In the genomic region with DNA sequence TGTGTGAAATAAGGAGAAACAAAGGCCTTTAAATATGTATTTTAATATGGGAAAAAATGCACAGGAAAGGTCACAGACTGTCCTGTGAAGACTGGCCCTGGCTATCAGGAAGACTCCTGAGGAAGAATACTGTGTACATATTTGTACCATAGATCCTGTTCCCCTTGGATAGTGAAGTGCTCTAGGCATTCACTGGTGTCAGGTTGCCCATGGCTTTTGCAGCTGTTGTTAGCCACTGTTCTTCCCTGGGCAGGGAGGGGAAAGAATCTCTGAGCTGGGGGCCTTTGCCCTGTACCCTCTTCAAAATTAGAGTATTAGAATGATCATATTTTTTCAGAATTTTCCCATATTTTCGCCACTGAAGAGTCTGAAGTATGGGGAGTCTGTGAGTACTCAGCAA, we compare ENCODE assay signal across 17 mouse cellular contexts. TPM values are rescaled to one million over a fixed set of nuclear protein-coding genes. Genes with fewer than 3 reads are reported as not detected.
DNase-seq lines count a peak whose midpoint lies in the region; ATAC-seq and TF ChIP-seq lines count a peak whose summit lies in the region.
"Had no signal": no experiment of that assay in that cellular context is flagged by ENCODE, and none has a peak within 500 bp of the region (broad histone marks: within the 10 kb centered on the region; RNA-seq: fewer than 3 reads in every experiment).

No protein-coding gene starts in this region.

- 77% methylated on average over 1 of the region's 1 CpGs for WGBS in kidney, embryonic 14.5 days
- WGBS in hindbrain, embryonic 13.5 days, result 86% methylated on average over 1 of the region's 1 CpGs

- ATAC-seq in kidney, embryonic 14.5 days (ENCODE audit: low FRiP score, low TSS enrichment), result peak; percentile 52; the same call in 1 of the 2 replicates
- no peak for ATAC-seq in hindbrain, embryonic 13.5 days (ENCODE audit: low FRiP score)
- ATAC-seq: liver, embryonic 12.5 days; midbrain, embryonic 13.5 days had no signal

- no peak for TF ChIP-seq POLR2A in testis, adult 2 months (IDR thresholded peaks at IDR 0.05; ENCODE audit: control insufficient read depth, low read depth, low read length)
- no peak for TF ChIP-seq POLR2A in embryonic fibroblast, embryonic 13.5 days (IDR thresholded peaks at IDR 0.05; ENCODE audit: low read depth, low read length)

- no peak overlapping the region for H3K27ac ChIP-seq in kidney, embryonic 14.5 days (ENCODE audit: low read depth, low read length)
- H3K27ac ChIP-seq in testis, adult 2 months (ENCODE audit: control insufficient read depth, insufficient read depth, low read depth, low read length), result peak overlapping the region; percentile 17; the same call in 1 of the 2 replicates
- peak overlapping the region; percentile 55 for H3K27ac ChIP-seq in embryonic fibroblast, embryonic 13.5 days (ENCODE audit: insufficient read depth, low read length)
- H3K27ac ChIP-seq in hindbrain, embryonic 13.5 days, result no peak overlapping the region
- H3K27ac ChIP-seq: embryonic facial prominence, embryonic 12.5 days; hindbrain, embryonic 15.5 days; liver, embryonic 12.5 days; midbrain, embryonic 13.5 days; neural tube, embryonic 13.5 days had no signal

- TF ChIP-seq CTCF in testis, adult 2 months (IDR thresholded peaks at IDR 0.05; ENCODE audit: control insufficient read depth, insufficient read depth, insufficient replicate concordance, low read depth, low read length), result no peak
- no peak for TF ChIP-seq CTCF in embryonic fibroblast, embryonic 13.5 days (IDR thresholded peaks at IDR 0.05; ENCODE audit: borderline replicate concordance, insufficient read depth, low read length)

- no peaks in the 10 kb centered on the region for H3K4me1 ChIP-seq in kidney, embryonic 14.5 days (ENCODE audit: control insufficient read depth, insufficient read depth, low read length)
- no peaks in the 10 kb centered on the region for H3K4me1 ChIP-seq in testis, adult 2 months (ENCODE audit: control insufficient read depth, insufficient read depth, low read length)
- peaks cover 16% of the 10 kb centered on the region for H3K4me1 ChIP-seq in embryonic fibroblast, embryonic 13.5 days (ENCODE audit: control insufficient read depth, insufficient read depth, low read length)
- H3K4me1 ChIP-seq in hindbrain, embryonic 13.5 days (replicated peaks), result no peaks in the 10 kb centered on the region
- H3K4me1 ChIP-seq: embryonic facial prominence, embryonic 12.5 days; liver, embryonic 12.5 days; midbrain, embryonic 13.5 days had no signal

- no peak overlapping the region for H3K4me2 ChIP-seq in kidney, embryonic 14.5 days (replicated peaks; ENCODE audit: low read depth, low read length)
- no peak overlapping the region for H3K4me2 ChIP-seq in hindbrain, embryonic 13.5 days
- H3K4me2 ChIP-seq: embryonic facial prominence, embryonic 12.5 days; heart, embryonic 11.5 days; hindbrain, embryonic 15.5 days; intestine, embryonic 15.5 days; liver, embryonic 12.5 days; lung, embryonic 15.5 days; midbrain, embryonic 13.5 days; neural tube, embryonic 13.5 days had no signal

- no peaks in the 10 kb centered on the region for H3K27me3 ChIP-seq in kidney, embryonic 14.5 days (ENCODE audit: control insufficient read depth, insufficient read depth, low read length)
- no peaks in the 10 kb centered on the region for H3K27me3 ChIP-seq in testis, adult 2 months (ENCODE audit: control insufficient read depth, insufficient read depth, low read length)
- H3K27me3 ChIP-seq in hindbrain, embryonic 13.5 days, result no peaks in the 10 kb centered on the region
- H3K27me3 ChIP-seq: embryonic facial prominence, embryonic 12.5 days; hindbrain, embryonic 15.5 days; intestine, embryonic 15.5 days; liver, embryonic 12.5 days; lung, embryonic 15.5 days; midbrain, embryonic 13.5 days; neural tube, embryonic 13.5 days; Patski had no signal

- no peak for DNase-seq in kidney, adult 9 months
- DNase-seq in testis, postnatal 14 days (ENCODE audit: low spot score), result no peak
- DNase-seq in ovary, postnatal 10 days (ENCODE audit: low spot score), result no peak
- DNase-seq: spleen, adult 18-20 months had no signal

- no peaks in the 10 kb centered on the region for H3K36me3 ChIP-seq in kidney, embryonic 14.5 days (ENCODE audit: control insufficient read depth, insufficient read depth, low read length)
- no peaks in the 10 kb centered on the region for H3K36me3 ChIP-seq in testis, adult 2 months (ENCODE audit: control insufficient read depth, insufficient read depth, low read length)
- no peaks in the 10 kb centered on the region for H3K36me3 ChIP-seq in hindbrain, embryonic 13.5 days
- H3K36me3 ChIP-seq: embryonic facial prominence, embryonic 12.5 days; hindbrain, embryonic 15.5 days; intestine, embryonic 15.5 days; liver, embryonic 12.5 days; lung, embryonic 15.5 days; midbrain, embryonic 13.5 days; neural tube, embryonic 13.5 days had no signal

- H3K4me3 ChIP-seq in kidney, embryonic 14.5 days (ENCODE audit: low read length), result no peak overlapping the region
- no peak overlapping the region for H3K4me3 ChIP-seq in testis, adult 2 months (ENCODE audit: control insufficient read depth, low read depth, low read length)
- no peak overlapping the region for H3K4me3 ChIP-seq in embryonic fibroblast, embryonic 13.5 days (ENCODE audit: insufficient read depth, low read length)
- H3K4me3 ChIP-seq in hindbrain, embryonic 13.5 days, result no peak overlapping the region
- H3K4me3 ChIP-seq: embryonic facial prominence, embryonic 12.5 days; hindbrain, embryonic 15.5 days; intestine, embryonic 15.5 days; liver, embryonic 12.5 days; lung, embryonic 15.5 days; midbrain, embryonic 13.5 days; neural tube, embryonic 13.5 days had no signal

- no peak overlapping the region for H3K9ac ChIP-seq in kidney, embryonic 14.5 days (ENCODE audit: low read depth, low read length)
- no peak overlapping the region for H3K9ac ChIP-seq in hindbrain, embryonic 13.5 days
- H3K9ac ChIP-seq: embryonic facial prominence, embryonic 12.5 days; hindbrain, embryonic 15.5 days; intestine, embryonic 15.5 days; liver, embryonic 12.5 days; lung, embryonic 15.5 days; midbrain, embryonic 13.5 days; neural tube, embryonic 13.5 days had no signal

- no peaks in the 10 kb centered on the region for H3K9me3 ChIP-seq in kidney, embryonic 14.5 days (ENCODE audit: control insufficient read depth, low read length)
- H3K9me3 ChIP-seq in hindbrain, embryonic 13.5 days, result no peaks in the 10 kb centered on the region
- H3K9me3 ChIP-seq: embryonic facial prominence, embryonic 12.5 days; hindbrain, embryonic 15.5 days; intestine, embryonic 15.5 days; liver, embryonic 12.5 days; lung, embryonic 15.5 days; midbrain, embryonic 13.5 days; neural tube, embryonic 13.5 days had no signal

RNA-seq across cellular contexts. Expression of a gene that starts 30.3 kb away (rescaled TPM):
- 0.01 TPM in 1 of 2 replicates, not detected in the other for polyA plus RNA-seq in kidney, embryonic 14.5 days (2014; fragmentation: Nextera tagmentation; extraction: Ambion mirVana)
- 1.8 and 2.2 TPM in 2 replicates for polyA plus RNA-seq in testis, adult 2 months (2012; rRNA removed)
- polyA plus RNA-seq in embryonic fibroblast, embryonic 13.5 days (2011; ENCODE audit: insufficient read length, low read depth, missing spikeins), result 0.10 and 0.11 TPM in 2 replicates
- polyA plus RNA-seq in hindbrain, embryonic 13.5 days (2015; fragmentation: Nextera tagmentation; extraction: Ambion mirVana), result 0.06 TPM in 1 of 2 replicates, not detected in the other
- polyA plus RNA-seq: heart, embryonic 11.5 days; intestine, embryonic 15.5 days; liver, embryonic 12.5 days; Patski had no signal

Comparison
In these comparisons a context has a peak if more than half of its experiments do, and no peak if none do; other contexts are left out.
1. H3K27ac ChIP-seq: peak in testis, adult 2 months (single experiment) and embryonic fibroblast, embryonic 13.5 days (single experiment); none in kidney, embryonic 14.5 days (single experiment) and hindbrain, embryonic 13.5 days (single experiment).